Mouse (Mus musculus): ENCODE measurements around the gene Rtf1. TPM values are rescaled to one million over a fixed set of nuclear protein-coding genes. Genes with fewer than 3 reads are reported as not detected.

The Rtf1 gene
- polyA plus RNA-seq, 1 experiment from 2014 or later: 19.3 TPM

- Histone ChIP-seq H3K4me2 (ENCODE audit: low read depth, low read length) (no peak overlapping the region), H3K36me3 (replicated peaks; ENCODE audit: insufficient read depth, low read length) (no peaks in the 10 kb centered on the region), H3K27me3 (ENCODE audit: insufficient read depth, low read length) (peaks cover 26% of the 10 kb centered on the region), H3K4me1 (ENCODE audit: insufficient read depth) (peaks cover 25% of the 10 kb centered on the region), H3K27ac (ENCODE audit: low read depth) (no peak overlapping the region), H3K4me3 (ENCODE audit: low read depth, low read length) (no peak overlapping the region), H3K9ac (replicated peaks) (no peak overlapping the region), H3K9me3 (ENCODE audit: low read length) (no peaks in the 10 kb centered on the region)
- DNase-seq: no peak
- no peak for ATAC-seq
- TF ChIP-seq CTCF (IDR thresholded peaks at IDR 0.05; ENCODE audit: low read depth) (no peak), EP300 (IDR thresholded peaks at IDR 0.05; ENCODE audit: low read depth) (no peak)
- 74% methylated on average over 7 of the region's 7 CpGs for WGBS (ENCODE audit: insufficient replicate concordance)
These were observed 72.7 kb downstream of the Rtf1 start for GRCm38 (mm10) chr2:119747554-119747953.

- H3K36me3 ChIP-seq (replicated peaks; ENCODE audit: insufficient read depth, low read length): no peaks in the 10 kb centered on the region
- peaks cover 9% of the 10 kb centered on the region for H3K27me3 ChIP-seq (ENCODE audit: insufficient read depth, low read length)
- DNase-seq: no peak
- no peak for ATAC-seq
- H3K9ac ChIP-seq (replicated peaks): no peak overlapping the region
- H3K9me3 ChIP-seq (ENCODE audit: low read length): no peaks in the 10 kb centered on the region
- no peak overlapping the region for H3K4me2 ChIP-seq (ENCODE audit: low read depth, low read length)
- peaks cover 10% of the 10 kb centered on the region for H3K4me1 ChIP-seq (ENCODE audit: insufficient read depth)
- TF ChIP-seq EP300 (IDR thresholded peaks at IDR 0.05; ENCODE audit: low read depth) (no peak), CTCF (IDR thresholded peaks at IDR 0.05; ENCODE audit: low read depth) (no peak)
- 79% methylated on average over 13 of the region's 13 CpGs for WGBS (ENCODE audit: insufficient replicate concordance)
- no peak overlapping the region for H3K4me3 ChIP-seq (ENCODE audit: low read depth, low read length)
- H3K27ac ChIP-seq (ENCODE audit: low read depth): no peak overlapping the region
These were observed 74.4 kb downstream of the Rtf1 start for GRCm38 (mm10) chr2:119749260-119749659.

- DNase-seq (no peak), ATAC-seq (peak; percentile 21; the same call in 1 of the 2 replicates)
- H3K4me2 ChIP-seq (ENCODE audit: low read depth, low read length): peak overlapping the region; percentile 96
- H3K4me3 ChIP-seq (ENCODE audit: low read depth, low read length): peak overlapping the region; percentile 62
- peaks cover 41% of the 10 kb centered on the region for H3K27me3 ChIP-seq (ENCODE audit: insufficient read depth, low read length)
- peak overlapping the region; percentile 55; the same call in 1 of the 2 replicates for H3K9ac ChIP-seq (replicated peaks)
- no peaks in the 10 kb centered on the region for H3K36me3 ChIP-seq (replicated peaks; ENCODE audit: insufficient read depth, low read length)
- peaks cover 10% of the 10 kb centered on the region for H3K4me1 ChIP-seq (ENCODE audit: insufficient read depth)
- H3K27ac ChIP-seq (ENCODE audit: low read depth): no peak overlapping the region
- TF ChIP-seq CTCF (IDR thresholded peaks at IDR 0.05; ENCODE audit: low read depth) (no peak), EP300 (IDR thresholded peaks at IDR 0.05; ENCODE audit: low read depth) (no peak)
- 7% methylated on average over 19 of the region's 31 CpGs for WGBS (ENCODE audit: insufficient replicate concordance)
- H3K9me3 ChIP-seq (ENCODE audit: low read length): no peaks in the 10 kb centered on the region
These were observed 82.8 kb downstream of the Rtf1 start for GRCm38 (mm10) chr2:119757601-119758100.

GRCm38 (mm10) chr2:119758101-119758843, 83.4 kb downstream of the Rtf1 start:
- ATAC-seq: peak; percentile 48; the same call in 1 of the 2 replicates
- peak overlapping the region; percentile 62 for H3K4me3 ChIP-seq (ENCODE audit: low read depth, low read length)
- H3K9ac ChIP-seq (replicated peaks): peak overlapping the region; percentile 55
- no peak overlapping the region for H3K27ac ChIP-seq (ENCODE audit: low read depth)
- H3K27me3 ChIP-seq (ENCODE audit: insufficient read depth, low read length): peaks cover 41% of the 10 kb centered on the region
- no peaks in the 10 kb centered on the region for H3K36me3 ChIP-seq (replicated peaks; ENCODE audit: insufficient read depth, low read length)
- WGBS (ENCODE audit: insufficient replicate concordance): 2% methylated on average over 43 of the region's 77 CpGs
- H3K4me2 ChIP-seq (ENCODE audit: low read depth, low read length): peak overlapping the region; percentile 96
- no peaks in the 10 kb centered on the region for H3K9me3 ChIP-seq (ENCODE audit: low read length)
- TF ChIP-seq CTCF (IDR thresholded peaks at IDR 0.05; ENCODE audit: low read depth) (no peak), EP300 (IDR thresholded peaks at IDR 0.05; ENCODE audit: low read depth) (no peak)
- H3K4me1 ChIP-seq (ENCODE audit: insufficient read depth): peaks cover 10% of the 10 kb centered on the region
- peak; percentile 34 for DNase-seq

GRCm38 (mm10) chr2:119758844-119759835, 84.3 kb downstream of the Rtf1 start:
- no peak for ATAC-seq
- 7% methylated on average over 44 of the region's 44 CpGs for WGBS (ENCODE audit: insufficient replicate concordance)

More at GRCm38 (mm10) chr2:119758844-119759835, 84.3 kb downstream of the Rtf1 start:
- peaks cover 41% of the 10 kb centered on the region for H3K27me3 ChIP-seq (ENCODE audit: insufficient read depth, low read length)
- H3K9me3 ChIP-seq (ENCODE audit: low read length): no peaks in the 10 kb centered on the region
- peak overlapping the region; percentile 96 for H3K4me2 ChIP-seq (ENCODE audit: low read depth, low read length)
- H3K36me3 ChIP-seq (replicated peaks; ENCODE audit: insufficient read depth, low read length): peaks cover 1% of the 10 kb centered on the region; the same call in 1 of the 2 replicates
- H3K4me3 ChIP-seq (ENCODE audit: low read depth, low read length): peak overlapping the region; percentile 62
- no peak for TF ChIP-seq CTCF (IDR thresholded peaks at IDR 0.05; ENCODE audit: low read depth)
- no peak for TF ChIP-seq EP300 (IDR thresholded peaks at IDR 0.05; ENCODE audit: low read depth)
- H3K4me1 ChIP-seq (ENCODE audit: insufficient read depth): peaks cover 10% of the 10 kb centered on the region
- H3K9ac ChIP-seq (replicated peaks): no peak overlapping the region
- peak; percentile 26 for DNase-seq
- no peak overlapping the region for H3K27ac ChIP-seq (ENCODE audit: low read depth)
